Mouse (Mus musculus) E14TG2a.4 (cell line): ENCODE measurements around the gene Asxl2.
"Not testable (repeated sequence)": the region's sequence is repeated elsewhere in the genome, so short reads cannot be mapped to it uniquely, and the experiment has no call there.

Experiments
- H3K27me3 ChIP-seq: 2 replicates; pipeline ENCODE4 v1.6.1; 2014; ENCODE audit warnings: low read length, control low read depth; ENCODE audit not compliant: insufficient read depth
- H3K36me3 ChIP-seq: 2 replicates; pipeline ENCODE4 v1.6.1; 2014; ENCODE audit warnings: low read length, control low read depth; ENCODE audit not compliant: insufficient read depth
- H3K4me1 ChIP-seq: replicated peaks from 2 replicates; pipeline ENCODE4 v1.6.1; 2014; ENCODE audit warnings: low read depth, low read length, control low read depth
- H3K4me3 ChIP-seq: replicated peaks from 2 replicates; pipeline ENCODE4 v1.5.1; 2014; ENCODE audit warnings: mild to moderate bottlenecking, low read length
- H3K9me3 ChIP-seq: 2 replicates; pipeline ENCODE4 v1.6.1; 2014; ENCODE audit warnings: low read length, control low read depth
- CTCF ChIP-seq: conservative IDR thresholded peaks from 2 replicates; pipeline ENCODE4 v1.5.1; 2014; ENCODE audit warnings: low read length
- NANOG ChIP-seq: IDR thresholded peaks from 2 replicates; pipeline ENCODE4 v1.6.1; 2014; ENCODE audit warnings: borderline replicate concordance, low read length, mixed read lengths
- POU5F1 ChIP-seq: IDR thresholded peaks from 2 replicates; pipeline ENCODE4 v1.6.1; 2014; ENCODE audit warnings: low read length, borderline replicate concordance

The Asxl2 gene

GRCm38 (mm10) chr12:3518665-3519297, 92.1 kb downstream of the Asxl2 start:
- H3K9me3 ChIP-seq, result no peaks in the 10 kb centered on the region
- no peaks in the 10 kb centered on the region for H3K27me3 ChIP-seq
- H3K4me1 ChIP-seq, result peaks cover 12% of the 10 kb centered on the region
- no peak overlapping the region for H3K4me3 ChIP-seq
- no peaks in the 10 kb centered on the region for H3K36me3 ChIP-seq
- TF ChIP-seq CTCF, result no peak
- TF ChIP-seq POU5F1, result no peak
- TF ChIP-seq NANOG, result no peak

- H3K27me3 ChIP-seq, H3K36me3 ChIP-seq, H3K4me3 ChIP-seq, H3K9me3 ChIP-seq: not testable (repeated sequence)
- H3K4me1 ChIP-seq, result peaks cover 12% of the 10 kb centered on the region
Measured at GRCm38 (mm10) chr12:3521806-3522205, 95.1 kb downstream of the Asxl2 start.

- no peaks in the 10 kb centered on the region for H3K4me1 ChIP-seq
- no peaks in the 10 kb centered on the region for H3K27me3 ChIP-seq
- TF ChIP-seq CTCF (no peak), NANOG (no peak), POU5F1 (no peak)
- no peak overlapping the region for H3K4me3 ChIP-seq
- H3K36me3 ChIP-seq, result no peaks in the 10 kb centered on the region
- H3K9me3 ChIP-seq, result peaks cover 34% of the 10 kb centered on the region
Measured at GRCm38 (mm10) chr12:3525536-3525935, 98.9 kb downstream of the Asxl2 start.

- H3K36me3 ChIP-seq, H3K27me3 ChIP-seq, H3K4me3 ChIP-seq, H3K4me1 ChIP-seq: not testable (repeated sequence)
- H3K9me3 ChIP-seq, result peaks cover 42% of the 10 kb centered on the region
Measured at GRCm38 (mm10) chr12:3535446-3535845, 108.8 kb downstream of the Asxl2 start.

- H3K27me3 ChIP-seq, result no peaks in the 10 kb centered on the region
- H3K4me3 ChIP-seq, result no peak overlapping the region
- peaks cover 34% of the 10 kb centered on the region for H3K9me3 ChIP-seq
- H3K36me3 ChIP-seq, result no peaks in the 10 kb centered on the region
- TF ChIP-seq POU5F1 (no peak), NANOG (no peak), CTCF (no peak)
- H3K4me1 ChIP-seq, result peaks cover 8% of the 10 kb centered on the region
Measured at GRCm38 (mm10) chr12:3537616-3538015, 111.0 kb downstream of the Asxl2 start.

GRCm38 (mm10) chr12:3538036-3538435, 111.4 kb downstream of the Asxl2 start:
- Histone ChIP-seq H3K9me3 (peaks cover 32% of the 10 kb centered on the region), H3K4me1 (peaks cover 11% of the 10 kb centered on the region), H3K4me3 (no peak overlapping the region), H3K27me3 (no peaks in the 10 kb centered on the region), H3K36me3 (no peaks in the 10 kb centered on the region)
- no peak for TF ChIP-seq NANOG
- TF ChIP-seq CTCF, result no peak
- TF ChIP-seq POU5F1, result no peak

- peaks cover 24% of the 10 kb centered on the region for H3K9me3 ChIP-seq
- H3K36me3 ChIP-seq, result no peaks in the 10 kb centered on the region
- no peaks in the 10 kb centered on the region for H3K27me3 ChIP-seq
- H3K4me3 ChIP-seq, result no peak overlapping the region
- TF ChIP-seq NANOG (no peak), POU5F1 (no peak), CTCF (no peak)
- peaks cover 11% of the 10 kb centered on the region for H3K4me1 ChIP-seq
Measured at GRCm38 (mm10) chr12:3539605-3540004, 112.9 kb downstream of the Asxl2 start.

- no peak for TF ChIP-seq CTCF
- no peak for TF ChIP-seq POU5F1
- no peak for TF ChIP-seq NANOG
- Histone ChIP-seq H3K4me3 (no peak overlapping the region), H3K4me1 (peaks cover 16% of the 10 kb centered on the region), H3K9me3 (peaks cover 11% of the 10 kb centered on the region), H3K36me3 (no peaks in the 10 kb centered on the region), H3K27me3 (no peaks in the 10 kb centered on the region)
Measured at GRCm38 (mm10) chr12:3540871-3541270, 114.2 kb downstream of the Asxl2 start.

- H3K4me3 ChIP-seq, result no peak overlapping the region
- H3K36me3 ChIP-seq, result no peaks in the 10 kb centered on the region
- H3K27me3 ChIP-seq, result no peaks in the 10 kb centered on the region
- H3K4me1 ChIP-seq, result peaks cover 55% of the 10 kb centered on the region
- no peak for TF ChIP-seq POU5F1
- H3K9me3 ChIP-seq, result no peaks in the 10 kb centered on the region
Measured at GRCm38 (mm10) chr12:3545451-3545850, 118.8 kb downstream of the Asxl2 start.
